Mouse (Mus musculus) induced T-regulatory cell, adult 2 months (primary cell): Measurements from ENCODE around the gene Gpr162.
"Not testable (repeated sequence)": the region's sequence is repeated elsewhere in the genome, so short reads cannot be mapped to it uniquely, and the experiment has no call there.

Source experiments
- DNase-seq: peaks from one replicate; pipeline ENCODE4 v3.0.0-alpha.2; 2012; ENCODE audit warnings: low read depth

Gpr162 gene

GRCm38 (mm10) chr6:124836411-124836810 is 27.4 kb downstream of the Gpr162 start:
- no peak for DNase-seq

DNA sequence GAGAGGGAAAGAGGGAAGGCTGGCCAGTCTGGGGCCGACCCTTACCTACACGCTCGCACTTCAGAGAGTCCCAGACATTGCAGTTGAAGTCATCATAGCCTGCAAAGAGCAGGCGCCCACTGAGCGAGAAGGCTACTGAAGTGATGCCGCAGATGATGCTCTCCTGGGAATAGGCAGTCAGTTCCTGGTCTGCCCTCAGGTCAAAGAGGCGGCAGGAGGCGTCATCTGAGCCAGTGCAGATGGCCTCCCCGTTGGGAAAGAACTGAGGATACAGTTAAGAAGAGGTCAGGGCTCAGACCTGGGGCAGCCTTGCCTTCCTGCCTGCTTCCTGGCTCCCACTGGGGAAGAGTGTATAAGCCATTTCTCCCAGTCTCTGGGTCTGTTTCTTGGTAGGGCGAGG is 28.3 kb downstream of the Gpr162 start:
- DNase-seq, result no peak

DNA sequence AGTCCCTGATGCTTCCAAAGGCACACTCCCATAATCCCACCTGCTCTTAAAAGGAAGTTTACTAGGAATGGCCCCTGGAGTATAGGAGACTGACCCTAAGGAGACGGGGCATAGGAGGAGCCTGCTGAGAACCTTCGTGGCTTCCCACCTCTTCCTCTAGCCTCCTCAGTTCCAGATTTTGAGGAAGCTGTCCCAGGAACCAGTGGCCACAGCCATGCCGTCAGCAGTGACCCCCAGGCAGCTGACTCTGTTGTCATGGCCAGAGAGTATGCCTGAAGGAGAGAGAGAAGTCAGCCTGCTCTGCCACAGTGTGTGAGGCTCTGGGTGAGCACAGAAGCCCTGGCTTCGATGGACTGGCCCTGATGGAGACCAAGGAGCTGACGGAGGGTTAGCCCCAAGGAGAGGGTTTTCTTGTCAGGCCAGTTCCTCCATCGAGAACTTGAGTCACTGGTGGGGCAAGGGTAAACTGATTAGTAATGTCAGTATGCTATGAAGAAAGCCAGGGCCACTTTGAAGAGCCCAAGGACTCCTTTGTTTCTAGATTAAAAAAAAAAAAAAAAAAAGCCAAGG is 29.2 kb downstream of the Gpr162 start:
- no peak for DNase-seq

GRCm38 (mm10) chr6:124831649-124832048 is 32.1 kb downstream of the Gpr162 start:
- no peak for DNase-seq

DNA sequence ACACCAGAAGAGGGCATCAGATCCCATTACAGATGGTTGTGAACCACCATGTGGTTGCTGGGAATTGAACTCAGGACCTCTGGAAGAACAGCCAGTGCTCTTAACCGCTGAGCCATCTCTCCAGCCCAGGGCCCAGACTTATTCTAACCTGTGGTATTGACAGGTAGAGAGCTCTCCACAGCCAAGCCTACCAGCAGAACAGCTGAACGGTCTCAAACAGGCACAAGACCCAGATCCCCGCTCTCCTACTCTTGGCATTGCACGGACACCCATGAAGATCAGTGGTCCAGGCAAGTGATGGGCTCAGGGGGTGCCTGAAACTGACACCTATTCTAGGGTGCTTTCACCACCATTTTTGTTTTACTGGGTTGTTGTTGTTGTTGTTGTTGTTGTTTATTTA is 32.6 kb downstream of the Gpr162 start:
- DNase-seq, result not testable (repeated sequence)

DNA sequence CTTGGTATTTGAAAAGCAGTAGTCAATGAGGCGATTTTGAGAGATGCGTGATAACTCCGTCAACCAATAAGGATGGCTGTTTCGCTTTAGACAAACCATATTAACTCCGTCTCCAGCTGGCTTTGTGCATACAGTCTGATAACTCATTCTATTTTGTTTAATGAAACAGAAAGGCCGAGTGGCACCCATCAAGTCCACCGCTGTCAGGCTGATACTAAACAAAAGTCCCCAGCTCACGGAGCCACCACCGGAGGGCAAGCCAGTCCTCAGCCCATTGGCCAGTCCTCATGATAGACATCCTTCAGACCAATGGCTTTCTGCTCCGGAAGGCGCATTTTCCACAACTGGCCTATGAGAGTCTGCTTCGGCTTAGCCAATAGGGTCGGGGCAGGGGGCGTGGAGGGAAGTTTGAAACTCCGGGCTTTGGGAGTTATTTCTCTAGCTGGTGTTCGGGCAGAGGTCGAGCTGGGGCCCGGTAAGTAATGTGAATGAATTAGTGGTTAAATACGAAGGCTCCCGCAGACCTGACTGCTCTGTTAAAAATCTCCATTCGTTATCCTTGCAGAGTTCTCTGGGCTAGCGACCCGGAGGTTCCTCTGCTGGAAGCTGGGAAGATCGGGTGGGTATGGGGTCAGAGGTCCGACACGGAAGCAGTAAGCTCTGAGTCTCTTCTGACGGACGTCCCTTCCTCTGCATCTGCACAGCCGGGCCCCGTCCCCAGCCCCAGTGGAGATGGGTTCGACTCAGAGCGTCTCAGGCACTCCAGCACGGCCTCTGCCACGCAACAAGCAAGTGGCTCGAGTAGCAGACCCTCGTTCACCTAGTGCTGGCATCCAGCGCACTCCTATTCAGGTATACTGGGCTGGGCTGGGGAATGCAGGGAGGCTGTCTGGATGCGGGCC is 33.7 kb downstream of the Gpr162 start:
- DNase-seq, result peak; percentile 98

DNA sequence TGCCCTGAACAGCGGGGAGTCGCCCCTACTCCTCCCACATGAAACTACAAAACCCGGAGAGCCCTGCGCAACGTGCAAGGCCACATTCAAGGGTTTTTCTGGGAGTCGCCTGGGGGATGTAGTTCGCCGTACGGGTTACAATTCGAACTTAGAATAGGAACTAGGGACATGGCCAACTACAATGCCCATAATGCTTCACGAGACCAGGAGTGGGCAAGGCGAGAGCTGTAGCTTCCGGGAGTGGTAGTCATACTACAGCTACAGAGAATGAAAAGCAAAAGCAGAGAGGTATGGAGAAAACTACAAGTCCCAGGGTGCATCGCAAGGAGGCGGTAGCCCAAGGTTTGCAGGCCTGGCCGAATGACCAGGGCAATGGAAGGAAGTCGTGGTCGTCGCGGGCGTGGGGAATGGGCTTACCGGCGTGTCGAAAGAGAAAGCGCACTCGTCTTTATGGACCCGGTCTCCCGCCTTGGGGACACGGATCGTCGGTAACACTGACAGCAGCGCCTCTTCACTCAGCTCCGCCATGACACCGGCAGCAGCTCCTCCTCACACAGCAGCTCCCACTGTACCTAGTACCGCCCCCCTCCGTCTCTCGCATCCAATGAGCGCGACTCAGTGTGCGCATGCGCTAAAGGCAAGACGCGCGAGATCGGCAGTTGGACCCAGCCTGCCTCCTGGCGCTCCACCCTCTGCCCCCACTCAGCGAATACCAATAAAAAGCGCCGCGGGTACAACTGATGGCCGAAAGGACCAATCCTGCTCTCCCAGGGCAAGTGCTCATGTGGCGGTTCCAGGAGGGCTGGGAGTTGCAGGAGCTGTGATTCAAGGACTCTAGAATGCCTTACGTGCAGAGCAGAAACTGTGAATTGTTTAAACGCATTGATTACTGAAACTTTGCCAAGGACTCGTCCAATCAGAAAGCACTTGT is 34.6 kb downstream of the Gpr162 start, which contains the start of the genes Usp5 and Cdca3:
Gene Usp5, minus strand, starts transcription at position 617 of the 931 bp plus-strand sequence.
Gene Cdca3, plus strand, starts transcription at position 680 of the 931 bp plus-strand sequence.
- DNase-seq, result peak; percentile 100

DNA sequence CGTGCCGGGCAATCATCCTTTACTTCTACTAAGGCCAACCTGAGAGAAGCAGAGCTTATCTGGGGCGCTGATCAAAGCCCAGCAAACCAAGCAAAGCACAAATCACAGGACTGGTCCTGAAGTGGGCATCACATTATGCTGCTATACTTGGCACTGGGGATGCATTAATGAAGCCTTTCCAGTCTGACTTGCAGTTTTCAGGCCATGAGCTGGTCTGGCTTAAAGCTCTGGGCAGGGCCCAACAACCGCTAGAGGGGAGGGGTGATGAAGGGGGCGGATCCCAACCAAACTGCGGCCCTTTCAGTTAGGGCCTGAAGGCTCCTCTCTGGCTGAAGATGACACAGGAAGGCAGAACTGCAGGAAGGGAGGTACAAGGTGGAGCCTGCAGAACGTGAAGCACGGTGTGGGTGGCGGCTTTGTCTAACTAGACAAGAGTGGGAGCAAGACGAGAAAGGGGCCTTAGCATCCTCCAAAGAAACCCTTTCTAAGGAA is 35.6 kb downstream of the Gpr162 start:
- DNase-seq, result peak; percentile 69

DNA sequence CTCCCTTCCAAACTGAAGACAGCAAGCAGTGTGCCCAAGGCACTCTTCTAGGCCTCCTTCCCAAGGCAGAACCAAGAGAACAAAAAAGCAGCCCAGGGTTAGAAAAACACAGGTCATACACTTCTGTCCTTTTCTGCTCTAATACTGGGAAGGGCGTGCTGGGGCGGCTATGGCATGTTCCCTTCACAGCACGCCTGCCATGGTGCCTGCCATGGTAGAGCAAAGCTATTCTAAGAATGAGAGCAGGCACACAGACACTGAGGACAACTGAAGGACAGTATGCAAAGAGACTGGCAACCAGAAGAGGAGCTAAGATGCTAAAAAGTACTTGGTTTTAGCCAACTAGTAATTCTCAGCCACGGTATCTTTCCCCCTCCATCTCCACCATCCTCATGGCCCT is 41.7 kb downstream of the Gpr162 start:
- no peak for DNase-seq

GRCm38 (mm10) chr6:124820891-124821290 is 42.9 kb downstream of the Gpr162 start:
- DNase-seq, result no peak

DNA sequence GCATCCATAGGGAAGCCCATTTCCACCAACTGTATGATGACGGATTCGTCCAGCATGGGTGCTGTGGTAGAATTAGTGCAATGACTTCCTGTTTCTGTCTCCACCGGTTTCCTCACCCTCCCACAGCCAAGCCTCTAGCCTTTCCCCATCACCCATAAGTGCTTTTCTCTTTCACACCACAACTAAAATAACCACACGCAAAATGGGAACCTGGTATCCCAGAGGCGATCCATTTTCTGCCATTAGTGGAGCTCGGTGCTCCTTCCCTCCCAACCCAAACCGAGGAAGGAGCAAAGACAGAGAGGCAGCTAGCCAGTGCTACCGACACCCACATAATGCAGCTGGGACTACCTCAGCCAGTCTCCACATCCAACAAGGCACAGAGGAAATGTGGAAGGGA is 45.8 kb downstream of the Gpr162 start:
- no peak for DNase-seq

DNA sequence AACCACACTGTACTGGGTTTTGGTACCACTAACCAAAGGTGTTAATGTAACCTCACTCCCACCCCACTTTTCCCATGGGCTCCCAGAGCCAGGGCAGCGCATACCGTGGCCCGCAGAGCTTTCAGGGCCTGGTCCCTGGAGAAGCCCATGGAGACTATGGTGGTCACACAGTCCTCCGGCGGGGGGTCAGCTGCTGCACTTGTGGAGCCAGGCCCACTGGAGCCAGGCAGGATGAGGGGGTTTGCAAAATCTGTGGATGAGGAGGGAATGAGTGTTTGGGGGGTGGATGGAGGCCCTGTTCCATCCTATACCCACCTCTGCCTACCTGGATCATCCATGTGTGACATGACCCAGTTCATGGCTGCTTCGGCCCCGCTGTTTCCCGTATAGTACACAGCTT is 46.2 kb downstream of the Gpr162 start:
- DNase-seq, result no peak

DNA sequence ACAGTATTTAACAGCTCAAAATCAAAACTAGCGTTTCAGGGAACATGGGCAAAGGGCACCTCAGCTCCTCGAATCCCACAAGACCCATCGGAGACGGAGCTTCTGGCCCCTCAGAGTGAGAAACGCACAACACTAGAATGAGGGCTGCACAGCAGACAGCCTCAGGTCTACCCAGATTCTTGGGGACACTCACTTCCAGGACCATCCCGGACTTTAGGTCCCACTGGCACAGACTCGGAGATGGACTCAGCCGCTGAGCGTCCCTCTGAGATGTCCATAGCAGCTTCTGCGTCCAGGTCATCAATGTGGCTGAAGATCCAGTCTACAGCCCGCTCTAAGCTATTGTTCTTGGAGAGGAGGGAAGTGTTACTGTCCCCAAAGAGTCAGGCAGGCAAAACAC is 46.7 kb downstream of the Gpr162 start:
- DNase-seq, result no peak

GRCm38 (mm10) chr6:124816611-124817010 is 47.2 kb downstream of the Gpr162 start:
- no peak for DNase-seq

- DNase-seq, result no peak
Measured at GRCm38 (mm10) chr6:124814858-124815774, 48.7 kb downstream of the Gpr162 start.

DNA sequence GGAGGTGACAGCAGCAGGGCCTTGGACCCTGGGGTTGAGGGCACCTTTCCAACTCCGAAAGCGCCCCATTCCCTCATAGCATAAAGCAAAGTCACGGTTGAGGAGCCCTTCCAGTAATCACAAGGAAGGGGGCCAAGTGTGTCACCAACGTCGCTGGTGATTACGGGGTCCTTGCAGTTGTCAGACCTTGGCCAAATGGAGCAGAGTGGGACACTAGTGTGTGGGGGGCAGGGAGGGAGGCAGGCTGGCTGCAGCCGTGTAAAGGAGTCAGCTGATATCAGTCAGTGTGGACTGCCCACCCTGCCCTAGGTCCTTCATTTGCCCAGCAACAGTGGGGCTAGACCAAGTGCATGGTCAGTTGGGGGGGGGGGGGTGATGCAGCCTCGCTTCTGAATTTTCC is 49.3 kb downstream of the Gpr162 start:
- no peak for DNase-seq

GRCm38 (mm10) chr6:124813933-124814332 is 49.9 kb downstream of the Gpr162 start, which contains the start of gene Tpi1:
TSS of gene Tpi1 (minus strand) at chr6:124814296.
- peak; percentile 90 for DNase-seq

DNA sequence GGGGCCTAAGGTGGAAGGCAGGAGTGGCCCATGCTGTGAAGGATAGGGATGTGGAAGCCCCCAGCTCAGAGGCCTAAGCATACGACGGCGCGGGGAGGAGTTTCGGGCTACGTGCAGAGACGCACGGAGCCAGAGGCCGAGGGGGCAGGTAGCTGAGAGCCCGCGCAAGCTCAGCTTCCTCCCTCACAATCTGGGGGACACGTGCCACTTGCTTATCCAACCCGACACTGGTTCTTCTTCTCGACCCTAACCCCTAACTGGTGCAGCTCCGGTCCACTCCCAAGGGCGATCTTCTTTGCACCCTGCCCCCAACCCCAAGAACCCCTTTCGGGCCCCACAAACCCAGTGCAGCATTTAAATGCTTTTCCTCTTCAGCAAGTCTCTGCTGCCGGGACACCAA is 50.3 kb downstream of the Gpr162 start:
- DNase-seq, result peak; percentile 81

GRCm38 (mm10) chr6:124812848-124813247 is 50.9 kb downstream of the Gpr162 start:
- no peak for DNase-seq

DNA sequence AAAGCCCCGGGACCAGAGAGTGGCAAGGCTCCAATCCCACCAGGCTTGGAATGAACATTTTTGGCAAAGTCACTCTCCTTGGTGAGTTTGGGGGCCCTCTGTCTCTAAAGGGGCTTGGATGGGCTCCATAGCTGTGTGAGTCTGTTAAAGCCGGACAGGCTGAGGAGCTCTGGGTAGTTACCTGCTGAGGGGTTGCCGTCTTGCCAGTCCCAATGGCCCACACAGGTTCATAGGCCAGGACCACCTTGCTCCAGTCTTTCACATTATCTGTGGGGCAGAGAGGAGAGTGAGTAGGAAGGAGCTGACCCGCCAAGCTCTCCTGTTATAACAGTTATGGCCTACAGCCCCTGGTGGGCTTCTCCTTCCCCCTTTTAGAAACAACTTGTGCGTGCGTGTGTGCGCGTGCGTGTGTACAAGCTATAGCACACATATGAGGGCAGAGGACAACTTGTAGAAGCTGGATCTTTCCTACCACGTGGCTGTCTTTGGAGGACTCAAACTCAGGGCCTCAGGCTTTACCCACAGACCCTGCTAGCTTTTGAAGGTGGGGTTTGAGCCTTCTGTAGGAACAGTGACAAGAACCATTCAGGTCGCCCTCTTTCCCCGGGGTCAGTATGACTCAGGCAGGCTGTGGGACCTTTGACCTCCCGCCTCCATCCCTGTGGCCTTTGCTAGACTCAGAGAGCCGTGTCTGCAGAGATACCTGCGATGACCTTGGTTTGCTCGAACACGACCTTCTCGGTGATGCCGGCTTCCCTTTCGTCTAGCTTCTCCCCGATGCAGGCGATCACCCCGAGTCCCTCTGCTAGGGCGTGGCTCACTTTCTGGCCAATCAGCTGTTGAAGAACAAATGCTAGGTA is 51.9 kb downstream of the Gpr162 start:
- no peak for DNase-seq
